Mouse (Mus musculus): ENCODE measurements around the gene Kif11.

- no peak for TF ChIP-seq POLR2A (IDR thresholded peaks at IDR 0.05; ENCODE audit: borderline replicate concordance, extremely low read depth, insufficient read depth, insufficient read length, poor library complexity, severe bottlenecking)
- TF ChIP-seq CTCF (IDR thresholded peaks at IDR 0.05; ENCODE audit: borderline replicate concordance, extremely low read depth, insufficient read depth, insufficient read length): no peak
Measured at GRCm38 (mm10) chr19:37332726-37333125, 43.5 kb upstream of the Kif11 start.

Measured in brain, embryonic 14.5 days (tissue).